Mouse (Mus musculus) CH12.LX (cell line): ENCODE measurements around the gene Asb1. TPM values are rescaled to one million over a fixed set of nuclear protein-coding genes. Genes with fewer than 3 reads are reported as not detected.

ENCODE experiments used
- DNase-seq: peaks from one replicate; pipeline ENCODE4 v3.0.0-alpha.2; 2013; ENCODE audit errors: extremely low read depth
- H3K27ac ChIP-seq: 2 replicates; pipeline ENCODE4 v1.5.1; 2012; ENCODE audit warnings: low read depth, mild to moderate bottlenecking, control low read depth, moderate library complexity; ENCODE audit not compliant: insufficient read depth
- H3K27me3 ChIP-seq: replicated peaks from 2 replicates; pipeline ENCODE3; 2012; ENCODE audit warnings: inconsistent platforms
- H3K36me3 ChIP-seq, 2 experiments: replicated peaks in 1 of 2; 2 replicates each; pipeline versions ENCODE3 to v1.6.1; 2012; ENCODE audit warnings: inconsistent platforms in 1 of 2, low read length in 1 of 2, mild to moderate bottlenecking in 1 of 2, mixed read lengths in 1 of 2, moderate library complexity in 1 of 2; ENCODE audit not compliant: control insufficient read depth in 1 of 2, insufficient read depth in 1 of 2
- H3K4me1 ChIP-seq, 2 experiments: 2 replicates each; pipeline ENCODE4 v1.6.1; 2012; ENCODE audit warnings: inconsistent platforms in 1 of 2, moderate library complexity in 1 of 2; ENCODE audit not compliant: insufficient read depth in 2 of 2, control insufficient read depth in 1 of 2
- H3K4me2 ChIP-seq: 2 replicates; pipeline ENCODE4 v1.6.1; 2012; ENCODE audit warnings: low read depth, mild to moderate bottlenecking, control low read depth; ENCODE audit not compliant: poor library complexity, insufficient read depth, severe bottlenecking
- H3K4me3 ChIP-seq, 3 experiments: fragments of 150-350 bp in 1 of 3; sonication (generic) in 1 of 3; replicated peaks in 1 of 3; 2 replicates each; pipeline versions ENCODE3 to v1.5.1; 2011 to 2012; ENCODE audit warnings: low read depth in 2 of 3, low read length in 2 of 3, mild to moderate bottlenecking in 2 of 3, moderate library complexity in 2 of 3, control low read depth in 1 of 3, improper control_type of control experiment in 1 of 3, inconsistent platforms in 1 of 3, mixed read lengths in 1 of 3; ENCODE audit not compliant: poor library complexity in 1 of 3
- H3K79me2 ChIP-seq: replicated peaks from 2 replicates; pipeline ENCODE4 v1.6.1; 2012; ENCODE audit warnings: mild to moderate bottlenecking, moderate library complexity; ENCODE audit not compliant: control insufficient read depth, poor library complexity, insufficient read depth, severe bottlenecking; ENCODE audit errors: extremely low read depth
- H3K9ac ChIP-seq: 2 replicates; pipeline ENCODE4 v1.6.1; 2012; ENCODE audit warnings: low read depth, mild to moderate bottlenecking, control low read depth, moderate library complexity; ENCODE audit not compliant: insufficient read depth
- H3K9me3 ChIP-seq: replicated peaks from 2 replicates; pipeline ENCODE3; 2012; ENCODE audit warnings: low read length, inconsistent platforms, mixed read lengths
- BHLHE40 ChIP-seq: IDR thresholded peaks from 2 replicates; pipeline ENCODE4 v1.6.1; 2011; ENCODE audit warnings: mild to moderate bottlenecking, low read depth, low read length, improper control_type of control experiment
- CHD1 ChIP-seq: IDR thresholded peaks from 2 replicates; pipeline ENCODE4 v1.6.1; 2012; ENCODE audit warnings: low read depth, low read length, improper control_type of control experiment, inconsistent platforms
- CTCF ChIP-seq, 2 experiments: IDR thresholded peaks in 1 of 2; conservative IDR thresholded peaks in 1 of 2; 2 replicates each; pipeline ENCODE4 v1.5.1; 2011 to 2012; ENCODE audit warnings: low read depth in 2 of 2, low read length in 2 of 2, improper control_type of control experiment in 1 of 2, inconsistent platforms in 1 of 2, mild to moderate bottlenecking in 1 of 2, moderate library complexity in 1 of 2
- E2F4 ChIP-seq: IDR thresholded peaks from 2 replicates; pipeline ENCODE4 v1.6.1; 2011; ENCODE audit warnings: low read depth, low read length, improper control_type of control experiment; ENCODE audit not compliant: insufficient replicate concordance
- ELF1 ChIP-seq: IDR thresholded peaks from 2 replicates; pipeline ENCODE4 v1.6.1; 2014; ENCODE audit warnings: low read depth, mild to moderate bottlenecking, inconsistent platforms, low read length, improper control_type of control experiment
- GABPA ChIP-seq: IDR thresholded peaks from 2 replicates; pipeline ENCODE4 v1.6.1; 2012; ENCODE audit warnings: low read depth, low read length, improper control_type of control experiment, inconsistent platforms; ENCODE audit not compliant: insufficient replicate concordance
- HCFC1 ChIP-seq: IDR thresholded peaks from 2 replicates; pipeline ENCODE4 v1.6.1; 2012; ENCODE audit warnings: low read depth, mild to moderate bottlenecking, inconsistent platforms, low read length, improper control_type of control experiment
- JUN ChIP-seq: IDR thresholded peaks from 2 replicates; pipeline ENCODE4 v1.6.1; 2011; ENCODE audit warnings: low read depth, mild to moderate bottlenecking, low read length, improper control_type of control experiment, moderate library complexity; ENCODE audit not compliant: insufficient read depth
- MEF2A ChIP-seq: IDR thresholded peaks from 2 replicates; pipeline ENCODE4 v1.6.1; 2014; ENCODE audit warnings: low read depth, mild to moderate bottlenecking, inconsistent platforms, low read length, improper control_type of control experiment, borderline replicate concordance
- MXI1 ChIP-seq: IDR thresholded peaks from 2 replicates; pipeline ENCODE4 v1.6.1; 2011; ENCODE audit warnings: mild to moderate bottlenecking, low read depth, low read length, improper control_type of control experiment
- MYC ChIP-seq: IDR thresholded peaks from 2 replicates; pipeline ENCODE4 v1.6.1; 2011; ENCODE audit warnings: low read depth, mild to moderate bottlenecking, improper control_type of control experiment, low read length
- NELFE ChIP-seq: IDR thresholded peaks from 2 replicates; pipeline ENCODE4 v1.6.1; 2011; ENCODE audit warnings: low read depth, low read length, improper control_type of control experiment
- PAX5 ChIP-seq: IDR thresholded peaks from 2 replicates; pipeline ENCODE4 v1.6.1; 2012; ENCODE audit warnings: low read length, inconsistent platforms, mixed read lengths
- POLR2AphosphoS2 ChIP-seq: IDR thresholded peaks from 2 replicates; pipeline ENCODE4 v1.6.1; 2011; ENCODE audit warnings: low read depth, low read length, improper control_type of control experiment
- RCOR1 ChIP-seq: conservative IDR thresholded peaks from 2 replicates; pipeline ENCODE4 v1.6.1; 2012; ENCODE audit warnings: low read depth, mild to moderate bottlenecking, inconsistent platforms, low read length, improper control_type of control experiment
- SIN3A ChIP-seq: IDR thresholded peaks from 2 replicates; pipeline ENCODE4 v1.6.1; 2012; ENCODE audit warnings: low read length, improper control_type of control experiment, inconsistent platforms
- TCF12 ChIP-seq: IDR thresholded peaks from 2 replicates; pipeline ENCODE4 v1.6.1; 2014; ENCODE audit warnings: low read depth, mild to moderate bottlenecking, inconsistent platforms, low read length, improper control_type of control experiment
- USF1 ChIP-seq: IDR thresholded peaks from 2 replicates; pipeline ENCODE4 v1.6.1; 2014; ENCODE audit warnings: low read depth, mild to moderate bottlenecking, inconsistent platforms, low read length, improper control_type of control experiment
- ZC3H11A ChIP-seq: IDR thresholded peaks from 2 replicates; pipeline ENCODE4 v1.6.1; 2012; ENCODE audit warnings: low read depth, mild to moderate bottlenecking, inconsistent platforms, low read length, improper control_type of control experiment
- ZKSCAN1 ChIP-seq: IDR thresholded peaks from 2 replicates; pipeline ENCODE4 v1.6.1; 2012; ENCODE audit warnings: low read depth, inconsistent platforms, low read length, improper control_type of control experiment, borderline replicate concordance
- ZMIZ1 ChIP-seq: IDR thresholded peaks from 2 replicates; pipeline ENCODE4 v1.6.1; 2012; ENCODE audit warnings: low read depth, mild to moderate bottlenecking, inconsistent platforms, low read length, improper control_type of control experiment
- dilution Hi-C: fragments of 300-500 bp; cut with MboI; formaldehyde crosslinking; loops from 2 replicates; pipeline ENCODE4 v1.14.3; 2020; ENCODE audit warnings: low sequenced_read_pairs; ENCODE audit not compliant: extremely low pct_unique_long_range_greater_than_20kb, extremely low pct_ligation_motif_present
- in situ Hi-C: fragments of 300-500 bp; cut with MboI; formaldehyde crosslinking; loops from 3 replicates; pipeline ENCODE4 v1.14.3; 2019; ENCODE audit warnings: low sequenced_read_pairs, low pct_ligation_motif_present, low pct_unique_long_range_greater_than_20kb, mixed read lengths
- polyA plus RNA-seq: library from polyadenylated mRNA; unstranded; fragments of >175 nt; gene quantifications from 2 replicates; pipeline ENCODE4 v1.2.1, GENCODE M21; 2012; ENCODE audit warnings: low read depth; ENCODE audit not compliant: insufficient read length
- total RNA-seq, 2 experiments: library from RNA; depleted of rRNA; stranded (reverse); fragments of 300-350 nt in 1 of 2; fragments of >200 nt in 1 of 2; gene quantifications; 2 replicates each; pipeline ENCODE4 v1.2.3; 2012 to 2014

The Asb1 gene
- total and polyA plus RNA-seq, 3 experiments: 6.1 to 9.5 (median 6.4) TPM

GRCm38 (mm10) chr1:91532243-91532642, 8.1 kb upstream of the Asb1 start:
- Histone ChIP-seq H3K79me2 (no peaks in the 10 kb centered on the region), H3K4me1 (no peaks in the 10 kb centered on the region), H3K36me3 (peaks cover 5 to 31% of the 10 kb centered on the region in 2 experiments), H3K4me3 (no peak overlapping the region), H3K27ac (no peak overlapping the region), H3K9ac (no peak overlapping the region), H3K27me3 (no peaks in the 10 kb centered on the region), H3K9me3 (no peaks in the 10 kb centered on the region), H3K4me2 (no peak overlapping the region)
- no peak for DNase-seq
- TF ChIP-seq MYC (no peak), E2F4 (no peak), ELF1 (no peak)
- in situ Hi-C loops (no loop called here), dilution Hi-C loops (no loop called here)

GRCm38 (mm10) chr1:91532892-91533291, 7.5 kb upstream of the Asb1 start:
- no peak overlapping the region for H3K4me2 ChIP-seq
- no peak overlapping the region for H3K9ac ChIP-seq
- in situ Hi-C loops (no loop called here), dilution Hi-C loops (no loop called here)
- no peaks in the 10 kb centered on the region for H3K27me3 ChIP-seq
- TF ChIP-seq USF1 (no peak), POLR2AphosphoS2 (no peak), MXI1 (no peak), TCF12 (no peak), ZKSCAN1 (no peak), HCFC1 (no peak), JUN (no peak), ZMIZ1 (no peak)
- peaks cover 0 to 24% of the 10 kb centered on the region in 2 experiments for H3K36me3 ChIP-seq
- no peaks in the 10 kb centered on the region for H3K4me1 ChIP-seq
- H3K27ac ChIP-seq: no peak overlapping the region
- H3K79me2 ChIP-seq: no peaks in the 10 kb centered on the region
- no peak overlapping the region for H3K4me3 ChIP-seq
- DNase-seq: no peak
- no peaks in the 10 kb centered on the region for H3K9me3 ChIP-seq

GRCm38 (mm10) chr1:91533483-91533882, 6.9 kb upstream of the Asb1 start:
- Histone ChIP-seq H3K27ac (no peak overlapping the region), H3K27me3 (no peaks in the 10 kb centered on the region), H3K9me3 (no peaks in the 10 kb centered on the region), H3K36me3 (peaks cover 0 to 19% of the 10 kb centered on the region in 2 experiments), H3K79me2 (no peaks in the 10 kb centered on the region), H3K4me1 (peaks cover 0 to 1% of the 10 kb centered on the region in 2 experiments; a peak in 2 of 4 replicates), H3K9ac (no peak overlapping the region), H3K4me2 (no peak overlapping the region), H3K4me3 (no peak overlapping the region)
- dilution Hi-C loops: no loop called here
- TF ChIP-seq PAX5: no peak
- no peak for TF ChIP-seq TCF12
- no peak for TF ChIP-seq MEF2A
- no peak for TF ChIP-seq MYC
- TF ChIP-seq BHLHE40: no peak
- no peak for TF ChIP-seq ZC3H11A
- TF ChIP-seq GABPA: no peak
- TF ChIP-seq CTCF (conservative IDR thresholded peaks at IDR 0.05 in 1 of 2, IDR thresholded peaks at IDR 0.05 in 1 of 2; ENCODE audit: low read depth in 2 of 2, low read length in 2 of 2): no peak
- TF ChIP-seq CHD1: no peak
- no peak for TF ChIP-seq JUN
- TF ChIP-seq SIN3A: no peak
- TF ChIP-seq RCOR1: no peak
- TF ChIP-seq ZMIZ1: no peak
- TF ChIP-seq E2F4: no peak
- no peak for TF ChIP-seq ELF1
- TF ChIP-seq NELFE: no peak
- DNase-seq: no peak
- in situ Hi-C loops: no loop called here
